Mouse (Mus musculus) embryonic facial prominence, embryonic 11.5 days (tissue): ENCODE results near the gene Dcaf4. TPM values are rescaled to one million over a fixed set of nuclear protein-coding genes. Genes with fewer than 3 reads are reported as not detected.

Experiments used
- ATAC-seq: fragments of 200-750 bp; cut with Nextera tagmentation; replicated peaks from 2 replicates; pipeline ENCODE4 v1.8.0; 2017; ENCODE audit warnings: low read depth; ENCODE audit not compliant: insufficient number of reproducible peaks, low FRiP score, low TSS enrichment
- DNase-seq: peaks from one replicate; pipeline ENCODE4 v3.0.0-alpha.2; 2015; ENCODE audit warnings: low spot score
- H3K27ac ChIP-seq: fragments of 300-500 bp; sonication (generic); replicated peaks from 2 replicates; pipeline ENCODE4 v1.5.1; 2014; ENCODE audit warnings: mild to moderate bottlenecking, low read depth, low read length, control low read depth
- H3K27me3 ChIP-seq: fragments of 300-500 bp; sonication (generic); 2 replicates; pipeline ENCODE4 v1.6.1; 2014; ENCODE audit warnings: mild to moderate bottlenecking, low read length, moderate library complexity, mixed read lengths; ENCODE audit not compliant: control insufficient read depth, insufficient read depth
- H3K36me3 ChIP-seq: fragments of 300-500 bp; sonication (generic); replicated peaks from 2 replicates; pipeline ENCODE4 v1.6.1; 2014; ENCODE audit warnings: low read depth, mild to moderate bottlenecking, low read length, moderate library complexity, mixed read lengths; ENCODE audit not compliant: control insufficient read depth, insufficient read depth
- H3K4me1 ChIP-seq: fragments of 300-500 bp; sonication (generic); 2 replicates; pipeline ENCODE4 v1.6.1; 2014; ENCODE audit warnings: low read length, mixed read lengths; ENCODE audit not compliant: control insufficient read depth, insufficient read depth
- H3K4me2 ChIP-seq: fragments of 300-500 bp; sonication (generic); 2 replicates; pipeline ENCODE4 v1.6.1; 2014; ENCODE audit warnings: low read depth, mild to moderate bottlenecking, control low read depth, low read length, moderate library complexity
- H3K4me3 ChIP-seq: fragments of 300-500 bp; sonication (generic); 2 replicates; pipeline ENCODE4 v1.5.1; 2014; ENCODE audit warnings: low read depth, low read length, control low read depth
- H3K9ac ChIP-seq: fragments of 300-500 bp; sonication (generic); replicated peaks from 2 replicates; pipeline ENCODE4 v1.6.1; 2014; ENCODE audit warnings: mild to moderate bottlenecking, control low read depth, low read length
- H3K9me3 ChIP-seq: fragments of 300-500 bp; sonication (generic); replicated peaks from 2 replicates; pipeline ENCODE4 v1.6.1; 2016; ENCODE audit warnings: mild to moderate bottlenecking, low read length, inconsistent platforms, mixed read lengths; ENCODE audit not compliant: control insufficient read depth
- WGBS: fragments of 180-500 bp; shearing (Covaris S2); extraction: QIAGEN DNeasy Blood & Tissue Kit; methylation state at CpG from one replicate; pipeline ENCODE4 v1.1.7; 2014; 5-methylcytosine and 5-hydroxymethylcytosine counted together
- polyA plus RNA-seq: library from polyadenylated mRNA; unstranded; fragments of >200 nt; fragmentation: Nextera tagmentation; extraction: Ambion mirVana; gene quantifications from 2 replicates; pipeline ENCODE4 v1.2.1, GENCODE M21; 2014

Dcaf4 gene
- polyA plus RNA-seq, 1 experiment from 2014 or later, result 27.2 TPM

DNA sequence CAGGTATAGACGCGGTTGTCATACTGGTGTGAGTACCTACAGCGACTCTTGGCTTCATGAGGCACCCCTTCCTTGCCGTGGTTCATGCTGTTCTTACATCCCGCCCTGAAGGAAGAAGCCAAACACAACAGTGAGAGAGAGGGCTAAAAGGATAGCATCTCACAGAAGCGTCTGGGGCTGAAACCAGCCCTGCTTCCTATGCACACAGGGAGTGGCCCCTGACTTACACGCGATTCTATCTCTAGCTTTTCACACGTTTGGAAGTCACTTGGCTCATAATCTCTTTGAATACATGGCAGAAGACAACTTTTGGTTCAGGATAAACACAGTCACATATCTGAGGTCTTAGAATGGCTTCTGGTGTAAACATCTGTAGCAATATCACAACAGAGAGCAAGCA is 35.3 kb downstream of the Dcaf4 start:
- Histone ChIP-seq H3K27ac (no peak overlapping the region), H3K4me2 (no peak overlapping the region), H3K4me3 (no peak overlapping the region), H3K9ac (no peak overlapping the region), H3K27me3 (no peaks in the 10 kb centered on the region), H3K36me3 (peaks cover 5% of the 10 kb centered on the region), H3K9me3 (no peaks in the 10 kb centered on the region), H3K4me1 (no peaks in the 10 kb centered on the region)
- ATAC-seq (no peak), DNase-seq (no peak)
- 63% methylated on average over 9 of the region's 9 CpGs for WGBS

GRCm38 (mm10) chr12:83558496-83558895 is 38.2 kb downstream of the Dcaf4 start:
- no peak overlapping the region for H3K4me3 ChIP-seq
- ATAC-seq, result no peak
- no peak overlapping the region for H3K27ac ChIP-seq
- WGBS, result 92% methylated on average over 7 of the region's 7 CpGs
- peaks cover 5% of the 10 kb centered on the region for H3K36me3 ChIP-seq
- H3K4me2 ChIP-seq, result no peak overlapping the region
- DNase-seq, result no peak
- H3K27me3 ChIP-seq, result no peaks in the 10 kb centered on the region
- no peak overlapping the region for H3K9ac ChIP-seq
- H3K9me3 ChIP-seq, result no peaks in the 10 kb centered on the region
- no peaks in the 10 kb centered on the region for H3K4me1 ChIP-seq

DNA sequence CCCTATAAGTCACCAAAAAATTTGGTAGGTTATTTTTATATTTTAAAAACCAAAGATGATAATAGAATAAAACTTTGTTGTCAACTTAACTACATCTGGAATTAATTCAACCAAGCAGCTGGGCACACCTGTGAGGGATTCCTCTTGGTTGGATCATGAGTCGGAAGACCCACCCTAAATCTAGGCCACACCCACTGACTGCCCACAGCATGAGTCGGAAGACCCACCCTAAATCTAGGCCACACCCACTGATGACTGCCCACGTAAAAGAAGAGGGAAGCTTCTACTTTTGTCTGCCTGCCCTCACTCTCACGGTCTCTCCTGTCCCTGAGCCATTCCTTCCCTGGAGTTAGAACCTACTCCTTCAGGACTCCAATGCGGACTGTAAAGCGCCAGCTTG is 39.9 kb downstream of the Dcaf4 start:
- Histone ChIP-seq H3K27ac (no peak overlapping the region), H3K9ac (no peak overlapping the region), H3K9me3 (no peaks in the 10 kb centered on the region), H3K4me2 (no peak overlapping the region), H3K4me1 (no peaks in the 10 kb centered on the region), H3K36me3 (peaks cover 5% of the 10 kb centered on the region), H3K4me3 (no peak overlapping the region), H3K27me3 (no peaks in the 10 kb centered on the region)
- no peak for DNase-seq
- WGBS, result 68% methylated on average over 6 of the region's 6 CpGs
- no peak for ATAC-seq

DNA sequence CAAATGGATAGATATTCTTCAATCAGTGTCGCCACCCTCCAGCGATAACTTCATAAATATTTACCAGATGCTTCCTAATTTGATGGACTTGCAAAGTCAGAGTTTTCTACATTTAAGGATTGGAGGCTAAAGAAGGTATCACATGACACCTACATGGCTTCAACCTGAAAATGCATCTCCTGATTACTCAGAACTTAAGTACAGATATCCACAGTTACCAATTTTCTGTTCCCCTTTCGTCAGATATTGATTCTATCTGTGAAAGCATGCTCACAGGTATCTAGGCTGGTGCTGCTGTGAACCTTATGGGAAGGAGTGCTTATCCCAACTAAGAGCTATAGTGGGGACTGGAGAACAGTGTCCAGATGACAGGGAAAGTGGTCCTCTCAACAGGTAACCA is 42.3 kb downstream of the Dcaf4 start:
- Histone ChIP-seq H3K27me3 (no peaks in the 10 kb centered on the region), H3K9ac (no peak overlapping the region), H3K4me2 (no peak overlapping the region), H3K36me3 (peaks cover 5% of the 10 kb centered on the region), H3K4me1 (no peaks in the 10 kb centered on the region), H3K9me3 (no peaks in the 10 kb centered on the region), H3K4me3 (no peak overlapping the region), H3K27ac (no peak overlapping the region)
- DNase-seq, result no peak
- 92% methylated on average over 3 of the region's 3 CpGs for WGBS
- no peak for ATAC-seq

GRCm38 (mm10) chr12:83569866-83570265 is 49.6 kb downstream of the Dcaf4 start:
- no peak overlapping the region for H3K27ac ChIP-seq
- H3K9ac ChIP-seq, result no peak overlapping the region
- DNase-seq (no peak), ATAC-seq (no peak)
- peaks cover 12% of the 10 kb centered on the region for H3K36me3 ChIP-seq
- H3K9me3 ChIP-seq, result no peaks in the 10 kb centered on the region
- H3K4me1 ChIP-seq, result no peaks in the 10 kb centered on the region
- no peaks in the 10 kb centered on the region for H3K27me3 ChIP-seq
- H3K4me3 ChIP-seq, result no peak overlapping the region
- no peak overlapping the region for H3K4me2 ChIP-seq
- 80% methylated on average over 3 of the region's 3 CpGs for WGBS

DNA sequence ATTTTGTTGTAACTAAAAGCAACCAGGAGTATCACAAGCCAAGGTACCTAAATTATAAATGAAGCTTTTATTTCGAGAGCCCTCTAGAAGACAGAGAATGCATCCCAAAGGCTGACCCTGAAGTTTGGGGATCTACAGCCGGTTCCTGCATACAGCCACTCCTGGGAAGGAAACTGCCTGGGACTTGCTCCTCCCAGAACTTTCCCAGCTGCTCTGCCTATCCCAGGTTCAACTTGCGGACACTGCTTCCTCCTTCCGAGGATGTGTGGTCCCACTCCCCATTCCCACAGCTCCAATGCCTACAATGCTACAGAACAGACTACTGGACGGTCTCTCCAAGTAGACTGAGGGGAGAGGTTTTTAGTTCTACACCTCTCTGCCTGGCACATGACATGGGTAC is 52.5 kb downstream of the Dcaf4 start:
- no peak for ATAC-seq
- no peaks in the 10 kb centered on the region for H3K4me1 ChIP-seq
- H3K9me3 ChIP-seq, result no peaks in the 10 kb centered on the region
- DNase-seq, result no peak
- no peak overlapping the region for H3K27ac ChIP-seq
- 73% methylated on average over 5 of the region's 5 CpGs for WGBS
- peaks cover 15% of the 10 kb centered on the region for H3K36me3 ChIP-seq
- no peaks in the 10 kb centered on the region for H3K27me3 ChIP-seq
- no peak overlapping the region for H3K9ac ChIP-seq
- H3K4me3 ChIP-seq, result no peak overlapping the region
- H3K4me2 ChIP-seq, result no peak overlapping the region

DNA sequence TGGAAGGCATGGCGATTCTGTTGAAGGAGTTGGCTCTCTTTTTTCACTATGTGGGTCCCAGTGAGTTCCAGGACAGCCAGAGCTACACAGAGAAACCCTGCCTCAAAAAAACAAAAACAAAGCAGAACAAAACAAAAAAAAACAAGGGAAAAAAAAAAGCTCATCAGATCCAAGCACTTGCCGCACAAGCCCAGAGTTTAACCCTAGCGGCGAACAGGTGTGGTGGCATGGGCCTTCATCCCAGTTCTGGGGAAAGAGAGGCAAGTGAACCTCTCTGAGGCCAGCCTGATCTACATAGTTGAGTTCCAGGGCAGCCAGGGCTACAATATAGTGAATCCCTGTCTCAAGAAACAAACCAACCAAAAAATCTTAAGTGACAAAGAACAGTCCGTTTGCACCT is 57.2 kb downstream of the Dcaf4 start:
- Histone ChIP-seq H3K4me2 (no peak overlapping the region), H3K27ac (no peak overlapping the region), H3K36me3 (peaks cover 9% of the 10 kb centered on the region), H3K4me1 (no peaks in the 10 kb centered on the region), H3K27me3 (no peaks in the 10 kb centered on the region), H3K9me3 (no peaks in the 10 kb centered on the region), H3K4me3 (no peak overlapping the region), H3K9ac (no peak overlapping the region)
- DNase-seq (no peak), ATAC-seq (no peak)
- WGBS, result 97% methylated on average over 5 of the region's 5 CpGs

DNA sequence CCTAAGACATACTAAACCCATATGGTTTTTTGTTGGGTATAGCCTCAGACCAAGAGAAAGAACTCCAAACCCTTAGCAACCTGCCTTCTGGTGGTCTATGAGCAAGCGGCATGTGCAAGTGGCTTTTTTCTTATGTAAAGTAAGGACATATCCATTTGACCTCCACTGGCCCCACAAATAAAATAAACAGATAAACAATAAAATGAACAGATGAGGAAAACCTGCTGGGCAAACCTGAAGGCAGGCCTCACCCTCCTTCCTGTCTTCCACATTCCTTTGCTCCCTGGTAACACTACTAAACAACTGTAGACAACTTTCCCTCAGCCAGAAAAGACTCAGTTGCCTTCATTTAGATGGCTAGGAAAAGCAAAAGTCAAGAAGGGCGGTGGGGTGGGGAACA is 58.1 kb downstream of the Dcaf4 start:
- WGBS, result 78% methylated on average over 2 of the region's 2 CpGs
- Histone ChIP-seq H3K4me2 (no peak overlapping the region), H3K36me3 (peaks cover 9% of the 10 kb centered on the region)

More for the DNA sequence above, 58.1 kb downstream of the Dcaf4 start:
- Histone ChIP-seq H3K9me3 (no peaks in the 10 kb centered on the region), H3K9ac (no peak overlapping the region), H3K27ac (no peak overlapping the region), H3K4me1 (no peaks in the 10 kb centered on the region), H3K27me3 (no peaks in the 10 kb centered on the region), H3K4me3 (no peak overlapping the region)
- ATAC-seq (no peak), DNase-seq (no peak)
